Mouse (Mus musculus): ENCODE data around the gene Smim13. TPM values are rescaled to one million over a fixed set of nuclear protein-coding genes. Genes with fewer than 3 reads are reported as not detected.

The Smim13 gene
- polyA plus RNA-seq, 1 experiment from 2014 or later: 10.0 TPM

DNA sequence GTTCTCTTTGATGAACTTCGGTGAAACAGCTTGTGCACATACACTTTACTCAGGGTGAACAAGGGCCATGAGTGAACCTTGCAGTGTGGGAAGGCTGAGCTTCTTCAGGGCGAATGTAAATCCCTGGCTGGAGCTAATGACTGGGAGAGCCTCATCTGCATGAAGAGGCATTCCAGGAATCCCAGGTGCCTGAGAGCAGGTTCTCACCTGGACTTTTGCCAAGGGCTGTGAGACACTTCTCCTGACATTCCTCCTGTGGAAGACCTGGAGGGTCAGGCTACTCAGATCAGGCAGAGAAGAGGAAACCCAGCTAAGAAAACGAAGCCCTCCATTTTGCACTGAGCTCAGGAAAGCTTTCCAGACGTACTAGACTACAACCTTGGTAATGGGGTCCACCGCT, 31.1 kb downstream of the Smim13 start:
- Histone ChIP-seq H3K9ac (replicated peaks; ENCODE audit: low read length) (no peak overlapping the region), H3K9me3 (ENCODE audit: low read length) (peaks cover 3% of the 10 kb centered on the region; the same call in 1 of the 2 replicates), H3K4me3 (ENCODE audit: low read length) (no peak overlapping the region), H3K4me1 (ENCODE audit: insufficient read depth, low read length) (no peaks in the 10 kb centered on the region), H3K36me3 (ENCODE audit: insufficient read depth, low read length) (no peaks in the 10 kb centered on the region), H3K27ac (ENCODE audit: low read length) (no peak overlapping the region), H3K4me2 (replicated peaks; ENCODE audit: low read depth, low read length) (no peak overlapping the region), H3K27me3 (ENCODE audit: insufficient read depth, low read length) (no peaks in the 10 kb centered on the region)
- ATAC-seq (ENCODE audit: low FRiP score, low TSS enrichment): no peak
- 65% methylated on average over 5 of the region's 5 CpGs for WGBS

DNA sequence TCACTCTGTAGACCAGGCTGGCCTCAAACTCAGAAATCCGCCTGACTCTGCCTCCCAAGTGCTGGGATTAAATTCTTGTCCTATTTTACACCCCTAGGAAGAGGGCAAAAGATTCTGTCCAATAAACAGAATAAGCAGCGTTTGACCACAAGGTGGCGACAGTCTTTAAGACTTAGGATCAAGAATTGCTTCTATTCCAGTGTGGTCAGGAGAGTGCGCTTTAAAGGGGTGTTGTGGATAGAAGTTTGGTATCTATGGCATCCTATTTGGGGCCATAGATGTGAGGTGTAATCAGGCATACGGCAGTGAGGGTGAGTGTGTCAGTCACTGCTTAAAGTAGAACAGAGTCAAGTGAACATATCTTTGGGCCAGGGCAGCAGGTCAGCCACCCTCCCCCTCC, 33.6 kb downstream of the Smim13 start:
- H3K4me3 ChIP-seq (ENCODE audit: low read length): no peak overlapping the region
- no peaks in the 10 kb centered on the region for H3K4me1 ChIP-seq (ENCODE audit: insufficient read depth, low read length)
- no peak overlapping the region for H3K27ac ChIP-seq (ENCODE audit: low read length)
- H3K27me3 ChIP-seq (ENCODE audit: insufficient read depth, low read length): no peaks in the 10 kb centered on the region
- H3K9me3 ChIP-seq (ENCODE audit: low read length): no peaks in the 10 kb centered on the region
- no peaks in the 10 kb centered on the region for H3K36me3 ChIP-seq (ENCODE audit: insufficient read depth, low read length)
- H3K4me2 ChIP-seq (replicated peaks; ENCODE audit: low read depth, low read length): no peak overlapping the region
- peak; percentile 12; the same call in 1 of the 2 replicates for ATAC-seq (ENCODE audit: low FRiP score, low TSS enrichment)
- H3K9ac ChIP-seq (replicated peaks; ENCODE audit: low read length): no peak overlapping the region
- WGBS: 28% methylated on average over 5 of the region's 5 CpGs

DNA sequence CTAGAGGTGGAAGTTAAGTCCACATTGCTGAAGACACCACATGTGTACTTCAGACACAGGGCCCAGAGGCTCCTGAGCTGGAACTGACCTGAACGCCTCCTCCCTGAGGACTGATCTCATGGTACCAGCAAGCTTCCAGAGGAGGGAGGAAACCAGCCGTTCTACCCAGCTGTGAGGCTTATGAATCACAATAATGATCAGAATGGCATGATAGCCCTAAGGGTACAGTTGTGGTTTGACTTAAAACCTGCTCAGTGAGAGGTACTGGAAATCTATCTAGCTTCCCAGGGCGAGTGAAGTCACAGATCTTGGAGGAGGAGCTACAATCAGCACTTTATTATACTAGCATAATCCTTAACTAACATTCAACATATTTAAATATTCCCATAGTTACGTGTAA, 35.8 kb downstream of the Smim13 start:
- no peaks in the 10 kb centered on the region for H3K9me3 ChIP-seq (ENCODE audit: low read length)
- 71% methylated on average over 4 of the region's 4 CpGs for WGBS
- no peak overlapping the region for H3K4me3 ChIP-seq (ENCODE audit: low read length)
- no peak overlapping the region for H3K9ac ChIP-seq (replicated peaks; ENCODE audit: low read length)
- no peak for ATAC-seq (ENCODE audit: low FRiP score, low TSS enrichment)
- no peaks in the 10 kb centered on the region for H3K4me1 ChIP-seq (ENCODE audit: insufficient read depth, low read length)
- H3K4me2 ChIP-seq (replicated peaks; ENCODE audit: low read depth, low read length): no peak overlapping the region
- no peaks in the 10 kb centered on the region for H3K27me3 ChIP-seq (ENCODE audit: insufficient read depth, low read length)
- no peak overlapping the region for H3K27ac ChIP-seq (ENCODE audit: low read length)
- H3K36me3 ChIP-seq (ENCODE audit: insufficient read depth, low read length): no peaks in the 10 kb centered on the region

GRCm38 (mm10) chr13:41286285-41286684, 36.6 kb downstream of the Smim13 start:
- Histone ChIP-seq H3K4me3 (ENCODE audit: low read length) (no peak overlapping the region), H3K27ac (ENCODE audit: low read length) (no peak overlapping the region), H3K9ac (replicated peaks; ENCODE audit: low read length) (no peak overlapping the region), H3K4me1 (ENCODE audit: insufficient read depth, low read length) (no peaks in the 10 kb centered on the region), H3K27me3 (ENCODE audit: insufficient read depth, low read length) (no peaks in the 10 kb centered on the region), H3K36me3 (ENCODE audit: insufficient read depth, low read length) (no peaks in the 10 kb centered on the region), H3K4me2 (replicated peaks; ENCODE audit: low read depth, low read length) (no peak overlapping the region), H3K9me3 (ENCODE audit: low read length) (no peaks in the 10 kb centered on the region)
- 61% methylated on average over 3 of the region's 3 CpGs for WGBS
- ATAC-seq (ENCODE audit: low FRiP score, low TSS enrichment): no peak

DNA sequence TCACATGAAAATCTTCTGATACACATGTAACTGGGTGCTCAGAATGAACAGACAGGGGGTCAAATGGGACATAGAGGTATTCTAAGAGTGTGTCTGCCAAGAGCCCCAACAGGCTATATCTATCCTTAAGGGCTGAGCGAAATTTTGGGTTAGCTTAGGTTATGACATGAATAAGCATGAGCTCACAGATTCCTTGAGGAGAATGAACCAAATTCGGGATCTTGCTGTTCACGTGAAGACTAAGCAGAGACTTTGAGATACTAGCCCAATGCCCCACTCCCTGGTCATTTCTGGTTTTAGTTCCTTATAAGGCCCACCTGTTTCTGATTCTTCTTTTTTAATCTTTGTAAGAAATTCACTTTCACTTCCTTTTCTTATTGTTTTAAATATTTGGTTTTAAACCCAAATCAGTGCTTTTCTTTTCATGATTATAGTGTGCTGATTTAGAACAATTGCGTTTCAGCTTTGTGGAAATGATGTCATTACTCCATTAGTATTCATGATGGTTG, 41.9 kb downstream of the Smim13 start:
- H3K4me2 ChIP-seq (replicated peaks; ENCODE audit: low read depth, low read length): no peak overlapping the region
- H3K9ac ChIP-seq (replicated peaks; ENCODE audit: low read length): no peak overlapping the region
- no peaks in the 10 kb centered on the region for H3K27me3 ChIP-seq (ENCODE audit: insufficient read depth, low read length)
- H3K36me3 ChIP-seq (ENCODE audit: insufficient read depth, low read length): no peaks in the 10 kb centered on the region
- H3K4me1 ChIP-seq (ENCODE audit: insufficient read depth, low read length): no peaks in the 10 kb centered on the region
- no peak for ATAC-seq (ENCODE audit: low FRiP score, low TSS enrichment)
- WGBS: 84% methylated on average over 4 of the region's 4 CpGs
- no peaks in the 10 kb centered on the region for H3K9me3 ChIP-seq (ENCODE audit: low read length)
- no peak overlapping the region for H3K27ac ChIP-seq (ENCODE audit: low read length)
- no peak overlapping the region for H3K4me3 ChIP-seq (ENCODE audit: low read length)

DNA sequence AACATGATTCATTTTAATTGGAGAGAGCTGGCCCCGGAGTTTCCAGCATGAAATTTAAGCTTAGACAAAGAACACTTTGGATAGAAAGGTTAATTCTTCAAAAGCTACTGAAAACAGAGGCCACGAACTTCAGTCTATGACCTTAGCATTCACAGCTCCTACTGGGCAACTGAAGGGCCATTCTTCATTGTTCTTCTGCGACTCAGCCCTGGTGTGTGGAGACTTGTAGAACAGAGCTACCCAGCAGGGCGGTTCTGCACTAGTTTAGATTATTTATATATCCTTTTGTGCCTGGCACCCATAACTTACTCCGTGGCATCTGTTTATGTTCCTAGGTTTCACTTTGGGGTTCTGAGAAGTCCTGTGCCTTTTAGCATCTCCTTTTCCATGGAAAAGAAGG, 44.0 kb downstream of the Smim13 start:
- Histone ChIP-seq H3K27ac (ENCODE audit: low read length) (no peak overlapping the region), H3K36me3 (ENCODE audit: insufficient read depth, low read length) (no peaks in the 10 kb centered on the region), H3K9me3 (ENCODE audit: low read length) (no peaks in the 10 kb centered on the region), H3K4me1 (ENCODE audit: insufficient read depth, low read length) (no peaks in the 10 kb centered on the region), H3K27me3 (ENCODE audit: insufficient read depth, low read length) (no peaks in the 10 kb centered on the region), H3K4me3 (ENCODE audit: low read length) (no peak overlapping the region), H3K4me2 (replicated peaks; ENCODE audit: low read depth, low read length) (no peak overlapping the region), H3K9ac (replicated peaks; ENCODE audit: low read length) (no peak overlapping the region)
- 46% methylated on average over 5 of the region's 5 CpGs for WGBS
- no peak for ATAC-seq (ENCODE audit: low FRiP score, low TSS enrichment)

GRCm38 (mm10) chr13:41295886-41296285, 46.2 kb downstream of the Smim13 start:
- 75% methylated on average over 6 of the region's 6 CpGs for WGBS
- ATAC-seq (ENCODE audit: low FRiP score, low TSS enrichment): no peak
- no peak overlapping the region for H3K9ac ChIP-seq (replicated peaks; ENCODE audit: low read length)
- no peaks in the 10 kb centered on the region for H3K9me3 ChIP-seq (ENCODE audit: low read length)
- H3K4me1 ChIP-seq (ENCODE audit: insufficient read depth, low read length): peaks cover 5% of the 10 kb centered on the region; the same call in 1 of the 2 replicates
- H3K27ac ChIP-seq (ENCODE audit: low read length): no peak overlapping the region
- no peak overlapping the region for H3K4me3 ChIP-seq (ENCODE audit: low read length)
- H3K4me2 ChIP-seq (replicated peaks; ENCODE audit: low read depth, low read length): no peak overlapping the region
- H3K36me3 ChIP-seq (ENCODE audit: insufficient read depth, low read length): no peaks in the 10 kb centered on the region
- no peaks in the 10 kb centered on the region for H3K27me3 ChIP-seq (ENCODE audit: insufficient read depth, low read length)

DNA sequence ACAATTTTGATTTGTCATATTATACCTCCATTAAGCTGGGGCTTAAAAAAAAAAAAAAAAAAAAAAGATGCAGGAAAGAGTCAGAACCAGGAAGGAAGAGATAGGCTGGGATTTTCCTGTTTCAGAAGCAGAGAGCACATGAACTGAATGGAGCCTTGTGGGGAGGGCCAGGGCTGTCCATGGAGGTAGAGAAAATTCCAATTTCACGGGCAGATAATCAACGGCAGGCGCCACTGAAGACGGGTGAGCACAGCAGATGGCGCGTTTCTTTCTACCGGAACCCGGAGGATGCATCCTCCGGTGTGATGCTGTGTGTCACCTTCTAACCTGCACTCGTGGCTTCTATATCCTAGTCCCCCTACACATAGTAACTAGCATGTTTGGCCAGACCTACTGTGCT, 46.8 kb downstream of the Smim13 start:
- peaks cover 5% of the 10 kb centered on the region; the same call in 1 of the 2 replicates for H3K4me1 ChIP-seq (ENCODE audit: insufficient read depth, low read length)
- no peak overlapping the region for H3K4me3 ChIP-seq (ENCODE audit: low read length)
- no peak for ATAC-seq (ENCODE audit: low FRiP score, low TSS enrichment)
- no peak overlapping the region for H3K27ac ChIP-seq (ENCODE audit: low read length)
- H3K36me3 ChIP-seq (ENCODE audit: insufficient read depth, low read length): no peaks in the 10 kb centered on the region
- no peaks in the 10 kb centered on the region for H3K27me3 ChIP-seq (ENCODE audit: insufficient read depth, low read length)
- H3K4me2 ChIP-seq (replicated peaks; ENCODE audit: low read depth, low read length): no peak overlapping the region
- no peak overlapping the region for H3K9ac ChIP-seq (replicated peaks; ENCODE audit: low read length)
- WGBS: 78% methylated on average over 10 of the region's 10 CpGs
- no peaks in the 10 kb centered on the region for H3K9me3 ChIP-seq (ENCODE audit: low read length)

GRCm38 (mm10) chr13:41298533-41298932, 48.9 kb downstream of the Smim13 start:
- no peak overlapping the region for H3K4me2 ChIP-seq (replicated peaks; ENCODE audit: low read depth, low read length)
- H3K4me1 ChIP-seq (ENCODE audit: insufficient read depth, low read length): peaks cover 5% of the 10 kb centered on the region; the same call in 1 of the 2 replicates
- H3K9me3 ChIP-seq (ENCODE audit: low read length): no peaks in the 10 kb centered on the region
- no peaks in the 10 kb centered on the region for H3K27me3 ChIP-seq (ENCODE audit: insufficient read depth, low read length)
- H3K4me3 ChIP-seq (ENCODE audit: low read length): no peak overlapping the region
- no peaks in the 10 kb centered on the region for H3K36me3 ChIP-seq (ENCODE audit: insufficient read depth, low read length)
- no peak overlapping the region for H3K9ac ChIP-seq (replicated peaks; ENCODE audit: low read length)
- no peak for ATAC-seq (ENCODE audit: low FRiP score, low TSS enrichment)
- WGBS: 17% methylated on average over 2 of the region's 2 CpGs
- H3K27ac ChIP-seq (ENCODE audit: low read length): no peak overlapping the region

GRCm38 (mm10) chr13:41298996-41299395, 49.4 kb downstream of the Smim13 start:
- Histone ChIP-seq H3K9ac (replicated peaks; ENCODE audit: low read length) (no peak overlapping the region), H3K4me1 (ENCODE audit: insufficient read depth, low read length) (peaks cover 5% of the 10 kb centered on the region; the same call in 1 of the 2 replicates), H3K27me3 (ENCODE audit: insufficient read depth, low read length) (no peaks in the 10 kb centered on the region), H3K4me2 (replicated peaks; ENCODE audit: low read depth, low read length) (no peak overlapping the region), H3K9me3 (ENCODE audit: low read length) (no peaks in the 10 kb centered on the region), H3K4me3 (ENCODE audit: low read length) (no peak overlapping the region), H3K27ac (ENCODE audit: low read length) (no peak overlapping the region), H3K36me3 (ENCODE audit: insufficient read depth, low read length) (no peaks in the 10 kb centered on the region)
- 36% methylated on average over 5 of the region's 5 CpGs for WGBS
- ATAC-seq (ENCODE audit: low FRiP score, low TSS enrichment): no peak
